Mouse (Mus musculus) limb, embryonic 14.5 days (tissue): Measurements from ENCODE around the gene Mrps31. TPM values are rescaled to one million over a fixed set of nuclear protein-coding genes. Genes with fewer than 3 reads are reported as not detected.

Experiments
- ATAC-seq: fragments of 200-750 bp; cut with Nextera tagmentation; 2 replicates; pipeline ENCODE4 v1.8.0; 2017; ENCODE audit warnings: low read depth, moderate number of reproducible peaks, moderate TSS enrichment; ENCODE audit not compliant: low FRiP score
- DNase-seq: peaks from one replicate; pipeline ENCODE4 v3.0.0-alpha.2; 2015; ENCODE audit warnings: low spot score
- H3K27ac ChIP-seq: fragments of 300-500 bp; sonication (generic); replicated peaks from 2 replicates; pipeline ENCODE4 v1.5.1; 2014; ENCODE audit warnings: low read depth, mild to moderate bottlenecking, low read length, moderate library complexity, mixed read lengths
- H3K27me3 ChIP-seq: fragments of 300-500 bp; sonication (generic); 2 replicates; pipeline ENCODE4 v1.6.1; 2014; ENCODE audit warnings: low read length, mixed read lengths; ENCODE audit not compliant: control insufficient read depth, insufficient read depth
- H3K36me3 ChIP-seq: fragments of 300-500 bp; sonication (generic); 2 replicates; pipeline ENCODE4 v1.6.1; 2014; ENCODE audit warnings: mild to moderate bottlenecking, low read length, moderate library complexity, mixed read lengths; ENCODE audit not compliant: control insufficient read depth, insufficient read depth
- H3K4me1 ChIP-seq: fragments of 300-500 bp; sonication (generic); 2 replicates; pipeline ENCODE4 v1.6.1; 2014; ENCODE audit warnings: antibody characterized with exemption, low read length, mixed read lengths; ENCODE audit not compliant: control insufficient read depth, insufficient read depth
- H3K4me2 ChIP-seq: fragments of 300-500 bp; sonication (generic); replicated peaks from 2 replicates; pipeline ENCODE4 v1.6.1; 2014; ENCODE audit warnings: low read depth, mild to moderate bottlenecking, low read length, moderate library complexity; ENCODE audit not compliant: severe bottlenecking
- H3K4me3 ChIP-seq: fragments of 300-500 bp; sonication (generic); replicated peaks from 2 replicates; pipeline ENCODE4 v1.5.1; 2014; ENCODE audit warnings: low read length
- H3K9ac ChIP-seq: fragments of 300-500 bp; sonication (generic); 2 replicates; pipeline ENCODE4 v1.6.1; 2014; ENCODE audit warnings: mild to moderate bottlenecking, low read depth, low read length, moderate library complexity; ENCODE audit not compliant: severe bottlenecking
- H3K9me3 ChIP-seq: fragments of 300-500 bp; sonication (generic); 2 replicates; pipeline ENCODE4 v1.6.1; 2016; ENCODE audit warnings: low read length; ENCODE audit not compliant: control insufficient read depth
- POLR2A ChIP-seq: fragments of 200-500 bp; IDR thresholded peaks from 2 replicates; pipeline ENCODE4 v1.8.0; 2012; ENCODE audit warnings: inconsistent platforms, mild to moderate bottlenecking, moderate library complexity, borderline replicate concordance; ENCODE audit not compliant: insufficient read depth, insufficient read length; ENCODE audit errors: extremely low read depth
- WGBS: fragments of 180-500 bp; shearing (Covaris S2); extraction: QIAGEN DNeasy Blood & Tissue Kit; methylation state at CpG from one replicate; pipeline ENCODE4 v1.1.7; 2014; 5-methylcytosine and 5-hydroxymethylcytosine counted together
- polyA plus RNA-seq, 2 experiments: library from polyadenylated mRNA; depleted of rRNA in 1 of 2; stranded (reverse) in 1 of 2; unstranded in 1 of 2; fragments of >200 nt; fragmentation: Nextera tagmentation in 1 of 2; extraction: Ambion mirVana in 1 of 2; gene quantifications; 2 replicates each; pipeline versions ENCODE4 v1.2.1 to v1.2.3; 2012 to 2014

Gene Mrps31
- 14.5 and 20.1 TPM in 2 replicates for polyA plus RNA-seq (2012; rRNA removed)
- polyA plus RNA-seq (2014; fragmentation: Nextera tagmentation; extraction: Ambion mirVana): 35.0 and 35.4 TPM in 2 replicates

DNA sequence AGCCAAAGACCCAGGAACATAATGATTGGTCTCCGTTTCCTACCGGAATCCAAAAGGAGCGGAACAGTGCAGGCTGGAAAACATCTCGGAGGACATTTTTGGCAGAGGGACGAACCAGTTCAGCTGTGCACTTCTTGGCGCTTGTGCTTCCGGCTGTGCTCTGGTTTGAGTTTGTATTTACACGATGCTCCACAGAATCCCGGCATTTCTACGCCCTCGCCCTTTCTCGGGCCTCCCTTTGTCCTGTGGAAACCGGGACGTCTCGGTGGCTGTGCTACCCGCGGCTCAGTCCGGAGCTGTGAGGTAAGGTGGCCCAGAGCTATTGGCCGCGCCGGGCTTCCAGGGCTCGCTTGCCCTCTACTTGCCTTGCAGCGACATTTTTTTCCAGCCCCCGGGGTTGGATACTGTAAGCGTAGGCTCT, at the start of gene Mrps31:
Gene Mrps31, plus strand, starts transcription at position 80 of the 421 bp plus-strand sequence.
- Histone ChIP-seq H3K36me3 (peaks cover 11% of the 10 kb centered on the region), H3K27ac (peak within 1 kb of the TSS; percentile 84), H3K4me2 (peak within 1 kb of the TSS; percentile 77), H3K9me3 (no peaks in the 10 kb centered on the region), H3K27me3 (no peaks in the 10 kb centered on the region), H3K4me3 (peak within 1 kb of the TSS; percentile 91), H3K4me1 (peaks cover 7% of the 10 kb centered on the region), H3K9ac (peak within 1 kb of the TSS; percentile 94)
- DNase-seq (peak; percentile 93), ATAC-seq (peak; percentile 94)
- TF ChIP-seq POLR2A: peak; percentile 35; the same call in 1 of the 2 replicates
- WGBS: under 1% methylated on average over 25 of the region's 25 CpGs

DNA sequence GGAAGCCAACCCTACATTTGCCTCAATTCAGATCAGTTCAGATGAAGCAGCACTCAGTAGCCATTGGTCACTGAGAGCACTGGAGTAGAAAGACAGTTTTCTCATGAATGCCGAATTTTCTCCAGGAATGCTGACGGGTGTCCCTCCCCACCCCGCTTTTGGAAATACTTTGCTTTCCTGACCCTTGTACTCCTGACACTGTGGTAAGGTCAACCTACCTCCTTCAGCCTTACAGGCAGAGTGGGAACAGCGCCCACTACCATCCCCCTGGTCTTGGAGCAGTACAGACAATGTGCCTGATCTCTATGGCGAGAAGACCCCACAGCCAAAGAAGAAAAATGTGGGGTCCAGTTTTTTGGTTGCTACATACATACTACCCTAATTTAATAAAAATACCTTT, 34.9 kb upstream of the Mrps31 start:
- Histone ChIP-seq H3K27me3 (no peaks in the 10 kb centered on the region), H3K9me3 (no peaks in the 10 kb centered on the region), H3K4me2 (no peak overlapping the region), H3K27ac (no peak overlapping the region), H3K9ac (no peak overlapping the region), H3K4me3 (no peak overlapping the region), H3K4me1 (no peaks in the 10 kb centered on the region), H3K36me3 (peaks cover 23% of the 10 kb centered on the region; the same call in 1 of the 2 replicates)
- DNase-seq (no peak), ATAC-seq (no peak)
- no peak for TF ChIP-seq POLR2A
- WGBS: 88% methylated on average over 5 of the region's 5 CpGs

- 49% methylated on average over 5 of the region's 5 CpGs for WGBS
- peaks cover 28% of the 10 kb centered on the region for H3K36me3 ChIP-seq
- H3K27ac ChIP-seq: no peak overlapping the region
- ATAC-seq (peak; percentile 77), DNase-seq (peak; percentile 25)
- H3K9ac ChIP-seq: no peak overlapping the region
- H3K4me2 ChIP-seq: no peak overlapping the region
- TF ChIP-seq POLR2A: no peak
- H3K4me3 ChIP-seq: no peak overlapping the region
- no peaks in the 10 kb centered on the region for H3K27me3 ChIP-seq
- H3K4me1 ChIP-seq: no peaks in the 10 kb centered on the region
- no peaks in the 10 kb centered on the region for H3K9me3 ChIP-seq
These were observed 34.3 kb upstream of the Mrps31 start for GRCm38 (mm10) chr8:22376903-22377302.

DNA sequence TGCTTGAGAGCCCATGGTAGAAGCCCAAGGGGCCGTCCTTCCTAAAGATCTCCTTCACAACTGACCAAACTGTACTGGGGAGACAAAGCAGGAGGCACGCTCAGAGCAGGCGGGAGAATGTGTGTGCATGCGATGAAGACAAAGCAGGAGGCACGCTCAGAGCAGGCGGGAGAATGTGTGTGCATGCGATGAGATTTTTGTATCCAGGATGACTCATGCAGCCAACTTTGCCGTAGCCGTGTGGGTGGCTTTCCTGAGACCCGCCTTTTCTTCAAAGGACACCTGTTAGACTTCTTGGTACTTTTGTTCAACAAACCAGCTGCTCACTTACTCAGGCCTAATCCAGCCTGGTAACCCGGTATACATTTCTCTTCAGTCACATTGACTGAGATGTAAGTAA, 30.2 kb upstream of the Mrps31 start:
- Histone ChIP-seq H3K4me2 (no peak overlapping the region), H3K4me3 (no peak overlapping the region), H3K27ac (no peak overlapping the region), H3K4me1 (no peaks in the 10 kb centered on the region), H3K27me3 (no peaks in the 10 kb centered on the region), H3K9ac (no peak overlapping the region), H3K36me3 (peaks cover 50% of the 10 kb centered on the region), H3K9me3 (no peaks in the 10 kb centered on the region)
- DNase-seq (no peak), ATAC-seq (no peak)
- no peak for TF ChIP-seq POLR2A
- 94% methylated on average over 11 of the region's 11 CpGs for WGBS

DNA sequence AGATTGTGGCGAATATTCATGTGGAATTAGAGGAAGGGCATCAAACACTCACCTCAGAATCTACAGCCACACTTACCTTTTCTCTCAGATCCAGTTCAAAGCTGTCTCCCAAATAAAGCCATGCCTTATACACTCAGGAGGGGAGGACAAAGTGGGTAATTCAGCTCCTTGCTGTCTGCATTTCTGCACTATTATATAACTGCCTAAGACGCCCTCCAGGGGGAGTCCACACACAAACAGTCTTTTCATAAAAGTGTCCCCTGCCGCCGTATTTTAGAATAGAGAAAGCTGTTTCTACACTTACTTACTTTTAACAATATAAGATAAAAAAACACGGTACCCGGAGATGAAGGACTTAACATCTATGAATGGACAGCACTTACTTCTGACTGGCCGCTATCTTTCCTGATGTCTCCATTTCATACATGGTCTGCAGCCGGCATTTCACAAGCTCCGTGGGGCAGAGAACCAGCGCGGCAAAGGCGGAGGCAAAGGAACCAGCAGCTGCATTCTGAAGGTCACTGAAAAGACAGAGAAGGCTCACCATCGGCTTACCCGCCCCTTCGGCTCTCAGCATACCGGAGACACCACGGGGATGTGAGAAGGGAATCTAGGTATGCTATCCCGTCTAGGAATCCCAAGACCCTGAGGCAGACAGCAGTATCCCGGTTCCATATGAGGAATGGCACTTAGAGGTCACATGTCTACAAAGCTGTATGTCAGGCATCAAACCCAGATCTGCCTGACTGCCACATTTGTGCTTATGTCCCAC, 28.2 kb upstream of the Mrps31 start:
- no peak for TF ChIP-seq POLR2A
- no peak overlapping the region for H3K4me3 ChIP-seq
- ATAC-seq: no peak
- H3K27me3 ChIP-seq: no peaks in the 10 kb centered on the region
- peaks cover 52% of the 10 kb centered on the region for H3K36me3 ChIP-seq
- WGBS: 86% methylated on average over 19 of the region's 19 CpGs
- H3K9me3 ChIP-seq: no peaks in the 10 kb centered on the region
- no peaks in the 10 kb centered on the region for H3K4me1 ChIP-seq
- no peak overlapping the region for H3K27ac ChIP-seq
- H3K4me2 ChIP-seq: no peak overlapping the region
- DNase-seq: no peak
- no peak overlapping the region for H3K9ac ChIP-seq
